In genomic region chr8:90000899-90001640, GRCm38 (mm10) we compare ENCODE assay signal across 8 mouse cellular contexts.
DNase-seq lines count a peak whose midpoint lies in the region.

No protein-coding gene starts in this region.

- DNase-seq in 416B (ENCODE audit: low read depth), result peak; percentile 72
- peak; percentile 11 for DNase-seq in T-cell, adult 2 months (ENCODE audit: low spot score)
- DNase-seq in cerebellum, postnatal 10 days, result peak; percentile 94 to 96
- DNase-seq in gastrocnemius, postnatal 10 days, result peak; percentile 82
- peak; percentile 84 for DNase-seq in layer of hippocampus, adult 11-12 months (ENCODE audit: low spot score)
- DNase-seq in lung, postnatal 10 days, result peak; percentile 85
- peak; percentile 72 for DNase-seq in retina, postnatal 7 days (ENCODE audit: low read depth, low spot score)
- DNase-seq in urinary bladder, postnatal 14 days (ENCODE audit: low spot score), result peak; percentile 75

Comparison
In these comparisons a context has a peak if more than half of its experiments do, and no peak if none do; other contexts are left out.
1. Peak in every context shown above with its lines: DNase-seq.
2. DNase-seq: peak in every context shown above with its lines; median percentile 95 in cerebellum, postnatal 10 days; 85 in lung, postnatal 10 days; 84 in layer of hippocampus, adult 11-12 months; 82 in gastrocnemius, postnatal 10 days; 75 in urinary bladder, postnatal 14 days; 72 in 416B; 72 in retina, postnatal 7 days; 11 in T-cell, adult 2 months.